Mouse (Mus musculus) G1E (cell line): ENCODE measurements around the gene Kif13a. TPM values are rescaled to one million over a fixed set of nuclear protein-coding genes. Genes with fewer than 3 reads are reported as not detected.

Experiments used
- ATAC-seq: 2 replicates; pipeline ENCODE4 v1.8.0; 2016; ENCODE audit warnings: mild to moderate bottlenecking; ENCODE audit not compliant: insufficient number of reproducible peaks, poor library complexity, low FRiP score, severe bottlenecking; ENCODE audit errors: extremely low read depth
- DNase-seq: peaks from one replicate; pipeline ENCODE4 v3.0.0; 2012; ENCODE audit warnings: low spot score
- H3K27me3 ChIP-seq: 2 replicates; pipeline ENCODE4 v1.6.1; 2012; ENCODE audit warnings: mild to moderate bottlenecking, low read length, inconsistent platforms; ENCODE audit not compliant: insufficient read depth
- H3K36me3 ChIP-seq: replicated peaks from 2 replicates; pipeline ENCODE3; 2012; ENCODE audit warnings: mild to moderate bottlenecking, inconsistent platforms
- H3K4me1 ChIP-seq: 2 replicates; pipeline ENCODE4 v1.6.1; 2012; ENCODE audit warnings: low read depth, low read length, inconsistent platforms, mixed read lengths; ENCODE audit not compliant: insufficient read depth
- H3K4me3 ChIP-seq: 2 replicates; pipeline ENCODE4 v1.5.1; 2012; ENCODE audit warnings: low read depth, mild to moderate bottlenecking, inconsistent platforms, low read length, moderate library complexity, mixed read lengths
- H3K9me3 ChIP-seq: replicated peaks from 2 replicates; pipeline ENCODE4 v1.6.1; 2012; ENCODE audit warnings: inconsistent platforms
- CTCF ChIP-seq: IDR thresholded peaks from 2 replicates; pipeline ENCODE4 v1.5.1; 2012; ENCODE audit warnings: low read depth, low read length, inconsistent platforms, mixed read lengths
- GATA1 ChIP-seq: IDR thresholded peaks from 2 replicates; pipeline ENCODE4 v1.6.1; 2012; ENCODE audit warnings: borderline replicate concordance, low read length, inconsistent platforms, mixed read lengths
- GATA2 ChIP-seq: IDR thresholded peaks from 2 replicates; pipeline ENCODE4 v1.6.1; 2012; ENCODE audit warnings: low read depth, low read length, inconsistent platforms, borderline replicate concordance
- POLR2AphosphoS5 ChIP-seq: IDR thresholded peaks from 2 replicates; pipeline ENCODE4 v1.6.1; 2012; ENCODE audit warnings: low read depth, low read length, inconsistent platforms; ENCODE audit not compliant: insufficient replicate concordance
- TAL1 ChIP-seq: conservative IDR thresholded peaks from 2 replicates; pipeline ENCODE4 v1.6.1; 2012; ENCODE audit warnings: low read depth, low read length, inconsistent platforms, mixed read lengths
- polyA plus RNA-seq: library from polyadenylated mRNA; stranded (reverse); fragments of >175 nt; gene quantifications from 2 replicates; pipeline ENCODE4 v1.2.3, GENCODE M21; 2012
- total RNA-seq, 2 experiments: library from RNA; stranded (forward) in 1 of 2; stranded (reverse) in 1 of 2; fragments of 200-1000 nt in 1 of 2; fragments of >200 nt in 1 of 2; fragmentation: Nextera tagmentation in 1 of 2; gene quantifications; 2 replicates each; pipeline ENCODE4 v1.2.3; 2014 to 2017

Kif13a gene
- total and polyA plus RNA-seq, 3 experiments, result 0.16 TPM; not detected in 2

DNA sequence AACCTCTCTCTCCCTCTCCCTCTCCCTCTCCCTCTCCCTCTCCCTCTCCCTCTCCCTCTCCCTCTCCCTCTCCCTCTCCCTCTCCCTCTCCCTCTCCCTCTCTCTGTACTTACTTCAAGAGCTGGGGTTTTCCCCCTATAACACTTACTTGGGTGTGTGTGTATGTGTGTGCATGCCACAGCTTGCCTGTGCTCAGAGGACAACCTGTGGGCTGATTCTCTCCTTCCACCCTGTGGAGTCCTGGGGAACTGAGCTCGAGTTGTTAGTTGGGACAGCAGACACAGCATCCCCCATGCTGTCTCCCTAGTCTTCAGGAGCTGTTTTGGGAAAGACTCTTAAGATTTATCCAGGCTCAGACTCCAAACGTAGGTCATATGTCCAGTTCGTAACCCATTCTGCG, 37.6 kb upstream of the Kif13a start:
- H3K36me3 ChIP-seq, result no peaks in the 10 kb centered on the region
- ATAC-seq, result no peak

DNA sequence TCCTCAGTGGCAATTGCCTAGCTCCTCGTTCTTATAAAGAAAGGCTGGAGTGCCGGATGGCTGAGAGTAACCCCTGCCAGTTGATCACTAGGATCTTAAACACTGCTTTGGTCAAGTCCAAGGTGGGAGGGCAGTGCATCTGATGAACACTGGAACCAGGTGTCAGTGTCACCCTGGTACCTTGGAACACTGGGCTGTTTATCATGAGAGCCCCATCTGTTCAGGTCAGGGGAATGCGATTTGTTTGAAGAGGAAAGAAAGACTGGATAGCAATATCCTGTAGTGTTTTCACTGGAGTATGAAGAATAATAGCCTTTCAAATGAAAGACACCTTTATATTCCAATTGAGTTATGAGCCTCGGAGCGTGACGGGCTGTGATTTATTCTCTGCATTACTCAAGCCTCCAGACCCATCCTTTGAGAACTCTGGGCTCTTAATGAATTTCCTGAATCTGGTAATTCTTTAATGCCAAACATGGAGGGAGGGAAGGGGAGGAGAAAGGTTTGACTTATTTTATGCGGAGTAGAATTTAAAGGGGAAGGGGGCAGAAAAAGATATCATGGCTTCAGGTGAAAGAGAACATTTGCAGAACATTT, 31.3 kb upstream of the Kif13a start:
- DNase-seq, result no peak
- no peak for TF ChIP-seq GATA2
- Histone ChIP-seq H3K27me3 (0 out of 2 replicates have a peak, but pooled peaks cover 4% of the 10 kb centered on the region), H3K4me3 (no peak overlapping the region), H3K9me3 (no peaks in the 10 kb centered on the region), H3K4me1 (no peaks in the 10 kb centered on the region), H3K36me3 (no peaks in the 10 kb centered on the region)
- no peak for ATAC-seq

More for the DNA sequence above, 37.6 kb upstream of the Kif13a start:
- Histone ChIP-seq H3K4me1 (no peaks in the 10 kb centered on the region), H3K9me3 (no peaks in the 10 kb centered on the region), H3K4me3 (no peak overlapping the region), H3K27me3 (0 out of 2 replicates have a peak, but pooled peaks cover 2% of the 10 kb centered on the region)
- TF ChIP-seq CTCF, result no peak
- TF ChIP-seq GATA2, result no peak
- TF ChIP-seq TAL1, result no peak
- TF ChIP-seq POLR2AphosphoS5, result no peak
- TF ChIP-seq GATA1, result no peak
- no peak for DNase-seq

DNA sequence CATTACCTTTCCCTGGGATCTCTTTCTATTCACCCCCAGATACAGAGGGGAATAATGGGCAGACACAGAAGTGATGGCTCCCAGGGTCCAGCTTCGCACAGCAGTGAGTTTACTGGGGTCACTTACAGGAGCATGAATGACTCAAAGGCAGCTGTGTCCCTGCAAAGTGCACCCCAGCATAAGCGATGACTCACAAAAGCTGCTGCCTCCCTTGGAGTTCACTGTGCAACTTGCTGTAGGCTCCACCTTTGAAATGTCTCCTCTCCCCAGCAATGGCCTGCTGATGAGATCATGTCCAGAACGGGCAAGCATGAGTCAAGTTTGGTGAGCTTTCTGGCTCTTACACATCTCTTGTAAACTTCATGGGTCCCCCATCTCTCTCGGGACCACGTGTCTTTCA, 29.5 kb upstream of the Kif13a start:
- Histone ChIP-seq H3K36me3 (no peaks in the 10 kb centered on the region), H3K4me3 (no peak overlapping the region), H3K27me3 (0 out of 2 replicates have a peak, but pooled peaks cover 4% of the 10 kb centered on the region), H3K9me3 (no peaks in the 10 kb centered on the region), H3K4me1 (no peaks in the 10 kb centered on the region)
- DNase-seq (no peak), ATAC-seq (no peak)
- TF ChIP-seq CTCF, result no peak
- no peak for TF ChIP-seq TAL1
- no peak for TF ChIP-seq POLR2AphosphoS5
- TF ChIP-seq GATA2, result no peak
- no peak for TF ChIP-seq GATA1

DNA sequence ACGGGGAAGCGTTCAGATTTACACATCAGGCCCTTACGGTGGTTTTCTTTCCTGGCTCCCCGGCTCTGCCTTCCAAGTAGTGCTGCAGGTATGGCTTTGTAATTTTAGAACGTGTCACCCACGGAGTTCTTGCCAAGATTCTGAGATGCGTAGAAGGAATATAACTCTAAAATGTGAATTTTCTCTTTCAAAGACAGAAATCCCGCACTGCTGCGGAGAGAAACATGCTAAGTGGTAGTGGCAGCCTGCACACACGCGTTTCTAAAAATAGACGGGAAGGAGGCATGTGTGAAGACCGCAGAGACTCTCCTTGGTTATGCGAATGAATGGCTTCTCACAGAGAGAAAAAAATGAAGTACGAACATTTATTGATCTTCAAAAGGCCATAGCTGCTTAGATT, 21.5 kb upstream of the Kif13a start:
- no peak for ATAC-seq

DNA sequence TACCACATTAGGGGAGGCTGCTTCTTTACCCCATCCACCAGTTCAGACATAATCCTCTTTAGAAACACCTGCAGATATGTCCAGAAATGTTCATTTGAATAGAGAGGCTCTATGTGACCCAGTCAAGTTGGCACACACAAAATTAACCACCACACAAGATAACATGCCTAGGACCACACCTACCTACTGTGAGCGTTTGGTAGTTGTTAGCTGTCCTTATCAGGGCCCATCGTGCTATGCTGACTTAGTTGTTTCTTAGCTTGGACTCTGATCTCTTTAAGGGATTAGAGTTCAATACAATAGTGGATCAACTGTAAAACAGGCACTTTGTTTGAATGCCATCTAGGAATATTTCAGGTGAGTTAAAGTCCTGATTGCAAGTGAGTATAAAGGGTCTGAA, 20.1 kb upstream of the Kif13a start:
- Histone ChIP-seq H3K4me1 (no peaks in the 10 kb centered on the region), H3K36me3 (no peaks in the 10 kb centered on the region), H3K4me3 (no peak overlapping the region), H3K9me3 (no peaks in the 10 kb centered on the region), H3K27me3 (peaks cover 2% of the 10 kb centered on the region)
- ATAC-seq (no peak), DNase-seq (no peak)
- no peak for TF ChIP-seq GATA1
- no peak for TF ChIP-seq TAL1
- TF ChIP-seq POLR2AphosphoS5, result no peak
- TF ChIP-seq CTCF, result no peak
- TF ChIP-seq GATA2, result no peak

More for the DNA sequence above, 21.5 kb upstream of the Kif13a start:
- H3K36me3 ChIP-seq, result no peaks in the 10 kb centered on the region
- TF ChIP-seq POLR2AphosphoS5 (no peak), GATA1 (no peak), CTCF (no peak), GATA2 (no peak), TAL1 (no peak)
- H3K27me3 ChIP-seq, result peaks cover 4% of the 10 kb centered on the region
- H3K4me3 ChIP-seq, result no peak overlapping the region
- DNase-seq, result no peak
- no peaks in the 10 kb centered on the region for H3K9me3 ChIP-seq
- no peaks in the 10 kb centered on the region for H3K4me1 ChIP-seq

DNA sequence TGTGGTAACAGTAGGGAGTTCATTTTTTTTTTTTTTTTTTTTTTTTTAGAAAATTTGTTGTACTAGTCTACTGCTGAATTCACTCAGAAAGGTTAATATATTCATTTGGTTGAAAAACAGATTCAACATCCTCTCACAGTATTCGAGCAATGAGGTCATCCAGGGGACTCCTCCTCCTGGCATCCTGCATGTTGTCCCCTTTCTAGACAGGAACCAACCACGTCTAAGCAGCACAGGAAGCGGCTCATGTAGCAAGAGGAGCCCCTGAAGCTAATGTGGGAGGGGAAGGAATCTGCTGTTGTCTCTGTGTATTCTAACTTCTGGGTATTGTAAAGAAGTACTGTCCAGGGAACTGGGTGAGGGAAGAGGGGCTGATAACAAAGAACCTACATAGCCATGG, 18.4 kb upstream of the Kif13a start:
- H3K9me3 ChIP-seq, result no peaks in the 10 kb centered on the region
- no peaks in the 10 kb centered on the region for H3K36me3 ChIP-seq
- H3K4me1 ChIP-seq, result no peaks in the 10 kb centered on the region
- TF ChIP-seq CTCF (no peak), TAL1 (no peak), GATA2 (no peak)
- no peak overlapping the region for H3K4me3 ChIP-seq
- H3K27me3 ChIP-seq, result peaks cover 2% of the 10 kb centered on the region
- DNase-seq, result no peak
- ATAC-seq, result no peak

DNA sequence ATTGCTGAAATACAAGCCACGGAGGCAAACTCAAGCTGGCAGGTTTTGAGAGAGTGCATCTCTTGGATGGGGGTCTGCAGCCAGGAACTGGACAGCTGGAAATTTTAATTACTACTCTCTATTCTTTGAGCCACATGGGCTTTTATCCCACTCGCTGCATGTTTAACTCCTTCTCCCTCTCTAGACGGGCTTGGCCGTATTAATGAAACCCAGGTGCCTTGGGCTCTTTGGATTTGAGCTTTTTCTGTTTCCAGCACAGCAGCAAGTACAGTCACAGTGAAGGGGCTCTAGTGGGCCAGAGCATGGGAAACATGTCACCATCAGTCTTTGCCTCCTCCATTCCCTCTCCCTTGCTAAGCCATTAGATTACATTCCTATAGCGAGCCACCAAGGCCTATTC, 16.4 kb upstream of the Kif13a start:
- no peak overlapping the region for H3K4me3 ChIP-seq
- TF ChIP-seq CTCF (no peak), POLR2AphosphoS5 (no peak), TAL1 (no peak), GATA1 (no peak), GATA2 (no peak)
- DNase-seq, result no peak
- no peaks in the 10 kb centered on the region for H3K9me3 ChIP-seq
- no peaks in the 10 kb centered on the region for H3K36me3 ChIP-seq
- no peaks in the 10 kb centered on the region for H3K4me1 ChIP-seq
- H3K27me3 ChIP-seq, result peaks cover 2% of the 10 kb centered on the region
- ATAC-seq, result no peak
